In the genomic region with DNA sequence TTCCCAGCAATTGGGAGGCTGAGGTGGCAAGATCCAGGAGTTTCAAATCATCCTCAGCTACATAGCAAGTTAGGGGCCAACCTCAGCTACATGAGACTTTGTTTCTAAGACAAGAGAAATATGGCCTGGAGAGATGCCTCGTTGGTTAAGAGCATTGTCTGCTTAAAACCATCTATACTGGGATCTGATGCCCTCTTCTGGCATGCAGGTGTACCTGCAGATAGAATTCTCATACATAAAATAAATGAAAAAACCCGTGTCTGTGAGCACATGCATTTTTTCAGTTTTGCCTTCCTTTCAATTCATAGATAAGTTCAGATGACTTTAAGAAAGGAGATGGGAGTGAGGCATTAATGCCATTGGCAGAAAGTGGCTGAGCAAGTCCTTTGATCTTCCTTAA, we compare ENCODE assay signal across 8 mouse cellular contexts. TPM values are rescaled to one million over a fixed set of nuclear protein-coding genes. Genes with fewer than 3 reads are reported as not detected.
DNase-seq lines count a peak whose midpoint lies in the region; ATAC-seq lines count a peak whose summit lies in the region.

No protein-coding gene starts in this region.

- no peak overlapping the region for H3K9ac ChIP-seq in forebrain, embryonic 12.5 days

- WGBS in heart, embryonic 10.5 days, result 29% methylated on average over 2 of the region's 2 CpGs
- WGBS in forebrain, embryonic 12.5 days, result 17% methylated on average over 2 of the region's 2 CpGs

- H3K4me2 ChIP-seq in forebrain, embryonic 12.5 days, result no peak overlapping the region

- H3K27ac ChIP-seq in heart, embryonic 10.5 days, result no peak overlapping the region
- no peak overlapping the region for H3K27ac ChIP-seq in forebrain, embryonic 12.5 days

- H3K36me3 ChIP-seq in heart, embryonic 10.5 days, result peaks cover 9% of the 10 kb centered on the region
- H3K36me3 ChIP-seq in forebrain, embryonic 12.5 days (replicated peaks), result 0 out of 2 replicates have a peak, but pooled peaks cover 7% of the 10 kb centered on the region

- peak; percentile 24 for DNase-seq in heart, adult 8-10 months (ENCODE audit: low spot score)
- no peak for DNase-seq in heart, embryonic 10.5 days (ENCODE audit: low spot score)
- peak; percentile 64 for DNase-seq in retina, postnatal 1 day
- no peak for DNase-seq in retina, embryonic 14.5 days (ENCODE audit: low spot score)
- DNase-seq in right cerebral cortex, postnatal 14 days, result no peak
- no peak for DNase-seq in heart, postnatal 36 days

- no peaks in the 10 kb centered on the region for H3K4me1 ChIP-seq in heart, embryonic 10.5 days
- no peaks in the 10 kb centered on the region for H3K4me1 ChIP-seq in forebrain, embryonic 12.5 days

- ATAC-seq in erythroblast, adult 5-6 weeks (replicated peaks; ENCODE audit: low FRiP score, poor library complexity, severe bottlenecking), result peak; percentile 66; the same call in 1 of the 2 replicates
- no peak for ATAC-seq in forebrain, embryonic 12.5 days (ENCODE audit: low FRiP score)

- H3K4me3 ChIP-seq in heart, embryonic 10.5 days, result no peak overlapping the region
- H3K4me3 ChIP-seq in forebrain, embryonic 12.5 days (replicated peaks), result no peak overlapping the region

- H3K9me3 ChIP-seq in heart, embryonic 10.5 days, result no peaks in the 10 kb centered on the region
- no peaks in the 10 kb centered on the region for H3K9me3 ChIP-seq in forebrain, embryonic 12.5 days

- intact Hi-C loops in heart, postnatal 36 days (cut with DNase I), result loop anchor here (1.0 to 5.0 kb wide), 2 partner anchors 93 to 1043 kb away; partner anchors contain the start of gene Mettl21a

- no peaks in the 10 kb centered on the region for H3K27me3 ChIP-seq in heart, embryonic 10.5 days (ENCODE audit: insufficient read depth, poor library complexity, severe bottlenecking)
- no peaks in the 10 kb centered on the region for H3K27me3 ChIP-seq in forebrain, embryonic 12.5 days

RNA-seq across cellular contexts. Expression of gene Ccnyl1, which starts 19.6 kb away (rescaled TPM):
- total RNA-seq in heart, adult 8-10 months (2022), result 10 to 100 TPM; 10.3 to 16.9 (median 12.9) TPM
- 4.0 and 5.4 TPM in 2 replicates for polyA plus RNA-seq in heart, embryonic 10.5 days (2016; fragmentation: Nextera tagmentation; extraction: Ambion mirVana)
- 2.5 and 2.9 TPM in 2 replicates for total RNA-seq in erythroblast, adult 5-6 weeks (2015; ENCODE audit: low replicate concordance)
- total RNA-seq in erythroblast, adult 5-6 weeks (2017; ENCODE audit: low replicate concordance), result 1.4 and 6.6 TPM in 2 replicates
- total RNA-seq in heart, postnatal 36 days (2021), result 10 to 100 TPM; 15.5 to 18.2 TPM
- polyA plus RNA-seq in forebrain, embryonic 12.5 days (2016; fragmentation: Nextera tagmentation; extraction: Ambion mirVana), result 5.9 and 6.2 TPM in 2 replicates

RNA-seq across cellular contexts. Expression of gene Fzd5, which starts 27.7 kb away (rescaled TPM):
- 1 to 10 TPM; 3.9 to 4.4 (median 4.3) TPM for total RNA-seq in heart, adult 8-10 months (2022)
- polyA plus RNA-seq in heart, embryonic 10.5 days (2016; fragmentation: Nextera tagmentation; extraction: Ambion mirVana), result 1.4 and 1.8 TPM in 2 replicates
- total RNA-seq in erythroblast, adult 5-6 weeks (2015; ENCODE audit: low replicate concordance), result 2.7 and 5.0 TPM in 2 replicates
- total RNA-seq in erythroblast, adult 5-6 weeks (2017; ENCODE audit: low replicate concordance), result 4.3 and 5.4 TPM in 2 replicates
- 1 to 10 TPM; 4.5 TPM for total RNA-seq in heart, postnatal 36 days (2021)
- polyA plus RNA-seq in forebrain, embryonic 12.5 days (2016; fragmentation: Nextera tagmentation; extraction: Ambion mirVana), result 1.0 and 1.5 TPM in 2 replicates

Comparison
In these comparisons a context has a peak if more than half of its experiments do, and no peak if none do; other contexts are left out.
1. DNase-seq: peak in heart, adult 8-10 months (single experiment) and retina, postnatal 1 day (single experiment); none in heart, embryonic 10.5 days (single experiment), retina, embryonic 14.5 days (single experiment), right cerebral cortex, postnatal 14 days (single experiment) and heart, postnatal 36 days (0 of 2).